Mouse (Mus musculus): ENCODE data around the gene Slc2a1. TPM values are rescaled to one million over a fixed set of nuclear protein-coding genes. Genes with fewer than 3 reads are reported as not detected.

The Slc2a1 gene
- polyA plus RNA-seq, 1 experiment = 121 TPM

- H3K4me3 ChIP-seq (replicated peaks; ENCODE audit: insufficient read depth, low read depth, low read length) = no peak overlapping the region
- H3K27ac ChIP-seq (ENCODE audit: insufficient read depth, low read length) = no peak overlapping the region
- peak; percentile 76 to 82 for DNase-seq
- TF ChIP-seq POLR2A (IDR thresholded peaks at IDR 0.05; ENCODE audit: borderline replicate concordance, insufficient read depth, low read length) = no peak
- peak; percentile 83 for TF ChIP-seq CTCF (IDR thresholded peaks at IDR 0.05; ENCODE audit: borderline replicate concordance, insufficient read depth, low read depth, low read length)
- 5% methylated on average over 4 of the region's 4 CpGs for WGBS
- H3K27me3 ChIP-seq (ENCODE audit: control insufficient read depth, insufficient read depth, low read length) = no peaks in the 10 kb centered on the region
- no peaks in the 10 kb centered on the region for H3K4me1 ChIP-seq (ENCODE audit: control insufficient read depth, insufficient read depth, low read length)
These were observed 59.2 kb downstream of the Slc2a1 start for GRCm38 (mm10) chr4:119167663-119168062.

DNA sequence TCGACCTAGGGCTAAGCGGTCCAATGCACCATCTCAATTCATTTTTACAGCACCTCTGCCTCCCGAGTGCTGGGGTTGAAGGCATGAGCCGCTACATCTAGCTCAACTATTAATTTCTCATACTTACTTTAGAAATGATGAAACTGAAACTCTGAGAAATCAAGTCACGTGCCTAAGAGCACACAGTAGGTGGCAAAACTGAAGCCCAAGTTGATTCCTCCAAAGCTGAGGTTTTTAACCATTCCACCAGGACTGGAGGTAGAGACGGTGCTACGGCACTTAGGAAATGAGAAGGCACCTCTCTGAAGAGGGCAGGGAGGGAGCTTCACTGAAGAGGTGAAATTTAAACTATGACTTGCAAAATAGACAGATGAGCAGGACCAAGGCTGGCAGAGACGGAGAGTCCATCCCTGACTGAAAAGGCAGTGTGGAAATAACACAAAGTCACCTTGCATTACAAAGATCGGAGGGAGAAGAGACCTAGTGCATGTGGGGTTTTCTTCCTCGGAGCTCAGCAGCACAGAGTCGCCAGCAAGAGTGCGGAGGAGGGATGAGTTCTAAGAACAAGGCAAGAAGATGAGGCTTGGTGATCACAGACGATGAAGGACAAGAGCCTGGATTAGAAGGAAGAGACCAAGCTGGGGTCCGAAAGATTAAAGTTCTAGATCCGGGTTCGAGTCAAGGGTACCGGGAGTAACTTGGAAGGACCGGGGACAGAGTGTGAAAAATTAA is 64.6 kb downstream of the Slc2a1 start:
- no peak for DNase-seq
- Histone ChIP-seq H3K4me1 (ENCODE audit: control insufficient read depth, insufficient read depth, low read length) (no peaks in the 10 kb centered on the region), H3K27me3 (ENCODE audit: control insufficient read depth, insufficient read depth, low read length) (no peaks in the 10 kb centered on the region), H3K4me3 (replicated peaks; ENCODE audit: insufficient read depth, low read depth, low read length) (peak overlapping the region; percentile 96), H3K27ac (ENCODE audit: insufficient read depth, low read length) (peak overlapping the region; percentile 88; the same call in 1 of the 2 replicates)
- TF ChIP-seq POLR2A (IDR thresholded peaks at IDR 0.05; ENCODE audit: borderline replicate concordance, insufficient read depth, low read length) = no peak
- TF ChIP-seq CTCF (IDR thresholded peaks at IDR 0.05; ENCODE audit: borderline replicate concordance, insufficient read depth, low read depth, low read length) = no peak
- WGBS = 28% methylated on average over 18 of the region's 18 CpGs

DNA sequence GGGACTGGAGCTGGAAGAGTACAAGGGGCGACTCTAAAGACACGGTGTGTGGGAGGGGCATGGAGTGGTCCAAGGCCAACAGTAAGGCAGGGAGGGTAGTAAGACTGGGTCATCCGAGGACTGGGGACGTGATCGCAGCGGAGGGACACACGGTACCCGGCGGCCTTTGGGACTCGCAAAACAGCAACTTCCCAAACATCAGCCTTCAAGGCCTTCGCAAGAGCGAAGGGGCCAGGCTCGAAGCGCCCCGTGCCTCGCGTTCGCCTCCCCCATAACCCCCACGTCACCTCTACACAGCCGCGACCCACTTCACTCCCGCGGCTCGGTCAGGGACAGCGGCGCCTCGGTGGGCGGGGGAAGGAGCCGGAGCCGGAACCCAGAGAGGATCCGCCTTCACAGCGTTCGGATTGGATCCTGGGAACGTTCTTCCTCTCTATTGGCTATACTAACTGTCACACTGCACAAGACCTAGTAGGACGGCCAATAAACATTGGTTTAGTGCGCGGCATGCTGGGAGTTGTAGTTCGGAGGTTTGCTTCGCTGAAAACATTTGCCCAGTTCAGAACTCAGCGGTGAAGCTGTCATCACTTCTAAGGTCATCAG is 65.4 kb downstream of the Slc2a1 start, which contains the start of gene Zfp691:
Zfp691 (minus strand) TSS at position 345 of the 603 bp plus-strand sequence.
- peak; percentile 94 to 98 for DNase-seq
- WGBS = under 1% methylated on average over 40 of the region's 40 CpGs
- peak within 1 kb of the TSS; percentile 96 for H3K4me3 ChIP-seq (replicated peaks; ENCODE audit: insufficient read depth, low read depth, low read length)
- no peaks in the 10 kb centered on the region for H3K4me1 ChIP-seq (ENCODE audit: control insufficient read depth, insufficient read depth, low read length)
- TF ChIP-seq POLR2A (IDR thresholded peaks at IDR 0.05; ENCODE audit: borderline replicate concordance, insufficient read depth, low read length) = peak; percentile 95
- TF ChIP-seq CTCF (IDR thresholded peaks at IDR 0.05; ENCODE audit: borderline replicate concordance, insufficient read depth, low read depth, low read length) = no peak
- no peaks in the 10 kb centered on the region for H3K27me3 ChIP-seq (ENCODE audit: control insufficient read depth, insufficient read depth, low read length)
- H3K27ac ChIP-seq (ENCODE audit: insufficient read depth, low read length) = peak within 1 kb of the TSS; percentile 88

DNA sequence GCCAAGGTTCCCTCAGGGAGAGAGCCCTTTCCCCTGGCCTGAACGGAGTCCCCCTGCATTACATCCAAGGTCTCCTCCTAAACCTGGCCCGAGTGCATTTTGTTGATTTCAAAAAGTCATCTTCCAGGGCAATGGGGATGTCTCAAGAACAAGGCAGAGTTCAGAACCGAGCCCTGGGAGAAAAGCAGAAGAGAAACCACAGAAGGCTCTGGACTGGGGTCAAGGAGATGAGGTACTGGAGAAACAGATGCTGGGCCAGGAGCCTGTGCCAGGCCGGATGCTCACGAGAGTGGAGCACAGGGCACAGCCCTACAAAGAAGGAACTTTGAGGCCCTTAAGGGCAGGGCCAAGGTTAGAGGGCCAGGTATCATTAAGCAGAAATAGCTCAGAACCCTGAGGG is 69.2 kb downstream of the Slc2a1 start:
- no peak overlapping the region for H3K4me3 ChIP-seq (replicated peaks; ENCODE audit: insufficient read depth, low read depth, low read length)
- WGBS = 59% methylated on average over 5 of the region's 5 CpGs
- TF ChIP-seq POLR2A (IDR thresholded peaks at IDR 0.05; ENCODE audit: borderline replicate concordance, insufficient read depth, low read length) (no peak), CTCF (IDR thresholded peaks at IDR 0.05; ENCODE audit: borderline replicate concordance, insufficient read depth, low read depth, low read length) (no peak)
- H3K4me1 ChIP-seq (ENCODE audit: control insufficient read depth, insufficient read depth, low read length) = no peaks in the 10 kb centered on the region
- no peak for DNase-seq
- H3K27ac ChIP-seq (ENCODE audit: insufficient read depth, low read length) = no peak overlapping the region
- no peaks in the 10 kb centered on the region; the same call in 1 of the 2 replicates for H3K27me3 ChIP-seq (ENCODE audit: control insufficient read depth, insufficient read depth, low read length)

DNA sequence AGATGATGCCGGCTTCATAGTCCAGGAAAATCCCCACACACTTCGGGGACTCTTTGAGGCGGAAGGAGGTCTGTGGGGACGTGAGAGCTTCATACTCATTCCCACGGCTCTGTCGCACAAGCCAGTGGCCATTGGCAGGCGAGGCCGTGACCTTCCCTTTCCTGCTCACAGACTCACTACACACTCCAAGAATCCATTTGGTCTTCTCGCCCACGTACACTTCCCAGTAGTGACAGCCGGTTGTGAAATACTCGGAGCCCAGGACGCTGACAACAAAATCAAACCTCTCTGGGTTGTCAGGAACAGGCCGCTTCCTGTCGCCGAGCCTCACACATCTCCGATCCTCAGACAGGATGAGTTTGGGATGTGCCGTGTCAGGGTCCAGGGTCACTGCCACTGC is 69.8 kb downstream of the Slc2a1 start:
- no peak overlapping the region for H3K27ac ChIP-seq (ENCODE audit: insufficient read depth, low read length)
- DNase-seq = no peak
- H3K4me3 ChIP-seq (replicated peaks; ENCODE audit: insufficient read depth, low read depth, low read length) = no peak overlapping the region
- WGBS = 78% methylated on average over 18 of the region's 18 CpGs
- H3K27me3 ChIP-seq (ENCODE audit: control insufficient read depth, insufficient read depth, low read length) = no peaks in the 10 kb centered on the region; the same call in 1 of the 2 replicates
- no peak for TF ChIP-seq CTCF (IDR thresholded peaks at IDR 0.05; ENCODE audit: borderline replicate concordance, insufficient read depth, low read depth, low read length)
- no peaks in the 10 kb centered on the region for H3K4me1 ChIP-seq (ENCODE audit: control insufficient read depth, insufficient read depth, low read length)

- H3K27me3 ChIP-seq (ENCODE audit: control insufficient read depth, insufficient read depth, low read length) = no peaks in the 10 kb centered on the region; the same call in 1 of the 2 replicates
- no peak for DNase-seq
- H3K4me1 ChIP-seq (ENCODE audit: control insufficient read depth, insufficient read depth, low read length) = no peaks in the 10 kb centered on the region
- 46% methylated on average over 4 of the region's 4 CpGs for WGBS
- H3K4me3 ChIP-seq (replicated peaks; ENCODE audit: insufficient read depth, low read depth, low read length) = no peak overlapping the region
- H3K27ac ChIP-seq (ENCODE audit: insufficient read depth, low read length) = no peak overlapping the region
- no peak for TF ChIP-seq CTCF (IDR thresholded peaks at IDR 0.05; ENCODE audit: borderline replicate concordance, insufficient read depth, low read depth, low read length)
- TF ChIP-seq POLR2A (IDR thresholded peaks at IDR 0.05; ENCODE audit: borderline replicate concordance, insufficient read depth, low read length) = no peak
These were observed 71.7 kb downstream of the Slc2a1 start for GRCm38 (mm10) chr4:119180133-119180707.

DNA sequence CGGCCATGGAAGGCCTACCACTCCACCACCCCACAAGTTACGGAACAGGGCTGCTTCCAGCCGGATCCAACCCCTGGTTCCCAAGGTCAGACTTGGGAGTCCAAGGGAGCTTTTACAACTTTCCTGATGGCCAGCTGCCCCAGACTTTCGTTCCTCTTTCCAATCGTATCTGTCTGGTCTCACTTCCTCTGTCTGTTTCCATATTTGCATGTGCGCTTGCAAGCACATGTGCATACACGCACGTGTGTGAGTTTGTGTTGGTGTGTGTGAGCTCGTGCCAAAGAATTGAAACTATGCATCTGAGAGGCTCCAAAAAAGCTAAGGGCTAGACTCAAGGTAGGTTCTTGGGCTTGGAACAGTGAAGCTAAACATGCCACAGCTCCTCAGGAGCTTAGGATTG is 72.9 kb downstream of the Slc2a1 start:
- WGBS = 86% methylated on average over 9 of the region's 9 CpGs
- no peak for TF ChIP-seq CTCF (IDR thresholded peaks at IDR 0.05; ENCODE audit: borderline replicate concordance, insufficient read depth, low read depth, low read length)
- TF ChIP-seq POLR2A (IDR thresholded peaks at IDR 0.05; ENCODE audit: borderline replicate concordance, insufficient read depth, low read length) = no peak
- H3K27ac ChIP-seq (ENCODE audit: insufficient read depth, low read length) = no peak overlapping the region
- no peaks in the 10 kb centered on the region; the same call in 1 of the 2 replicates for H3K27me3 ChIP-seq (ENCODE audit: control insufficient read depth, insufficient read depth, low read length)
- DNase-seq = no peak
- no peak overlapping the region for H3K4me3 ChIP-seq (replicated peaks; ENCODE audit: insufficient read depth, low read depth, low read length)
- H3K4me1 ChIP-seq (ENCODE audit: control insufficient read depth, insufficient read depth, low read length) = no peaks in the 10 kb centered on the region
